Mouse (Mus musculus) heart, embryonic 15.5 days (tissue): Measurements from ENCODE around the gene Cul3. TPM values are rescaled to one million over a fixed set of nuclear protein-coding genes. Genes with fewer than 3 reads are reported as not detected.

Experiments used
- ATAC-seq: fragments of 200-750 bp; cut with Nextera tagmentation; replicated peaks from 2 replicates; pipeline ENCODE4 v1.8.0; 2017; ENCODE audit warnings: low read depth, moderate TSS enrichment; ENCODE audit not compliant: insufficient number of reproducible peaks, insufficient read depth, low FRiP score
- H3K27ac ChIP-seq: fragments of 300-500 bp; sonication (generic); 2 replicates; pipeline ENCODE4 v1.5.1; 2015; ENCODE audit warnings: mild to moderate bottlenecking, inconsistent platforms
- H3K27me3 ChIP-seq: fragments of 300-500 bp; sonication (generic); 2 replicates; pipeline ENCODE4 v1.6.1; 2015; ENCODE audit warnings: inconsistent platforms
- H3K36me3 ChIP-seq: fragments of 300-500 bp; sonication (generic); 2 replicates; pipeline ENCODE4 v1.6.1; 2015; ENCODE audit warnings: mild to moderate bottlenecking, inconsistent platforms
- H3K4me1 ChIP-seq: fragments of 300-500 bp; sonication (generic); replicated peaks from 2 replicates; pipeline ENCODE4 v1.6.1; 2015; ENCODE audit warnings: inconsistent platforms
- H3K4me2 ChIP-seq: fragments of 300-500 bp; sonication (generic); 2 replicates; pipeline ENCODE4 v1.6.1; 2015; ENCODE audit warnings: inconsistent platforms, mild to moderate bottlenecking, moderate library complexity
- H3K4me3 ChIP-seq: fragments of 300-500 bp; sonication (generic); 2 replicates; pipeline ENCODE4 v1.5.1; 2015; ENCODE audit warnings: mild to moderate bottlenecking, inconsistent platforms
- H3K9ac ChIP-seq: fragments of 300-500 bp; sonication (generic); 2 replicates; pipeline ENCODE4 v1.6.1; 2015; ENCODE audit warnings: mild to moderate bottlenecking, inconsistent platforms
- H3K9me3 ChIP-seq: fragments of 300-500 bp; sonication (generic); replicated peaks from 2 replicates; pipeline ENCODE4 v1.6.1; 2016; ENCODE audit warnings: inconsistent platforms
- WGBS: fragments of 180-500 bp; shearing (Covaris S2); methylation state at CpG from one replicate; pipeline ENCODE4 v1.1.7; 2015; ENCODE audit warnings: mixed read lengths; 5-methylcytosine and 5-hydroxymethylcytosine counted together
- polyA plus RNA-seq: library from polyadenylated mRNA; unstranded; fragments of >200 nt; fragmentation: Nextera tagmentation; extraction: Ambion mirVana; gene quantifications from 2 replicates; pipeline ENCODE4 v1.2.1, GENCODE M21; 2015

Gene Cul3
- polyA plus RNA-seq, 1 experiment from 2014 or later = 21.3 TPM

DNA sequence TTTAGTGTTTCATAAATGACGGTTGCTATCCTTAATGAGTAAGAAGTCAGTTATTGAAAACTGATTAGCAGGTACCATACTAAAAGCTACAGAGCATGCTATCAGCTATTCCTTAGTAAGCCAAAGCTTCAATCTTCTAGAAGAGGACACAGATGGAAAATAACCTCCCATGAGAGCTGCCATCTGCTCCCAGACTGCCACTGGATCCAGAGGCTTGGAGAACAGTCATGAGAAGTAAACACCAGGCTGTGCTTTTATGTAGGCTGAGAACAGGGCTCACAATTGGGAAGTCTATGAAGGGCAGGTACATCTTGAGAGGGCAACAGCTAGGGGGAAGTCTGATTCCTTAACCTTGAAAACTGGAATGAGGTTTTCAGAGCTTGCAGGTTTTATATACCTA is 79.8 kb downstream of the Cul3 start:
- Histone ChIP-seq H3K4me3 (no peak overlapping the region), H3K27me3 (no peaks in the 10 kb centered on the region), H3K4me2 (no peak overlapping the region), H3K4me1 (peaks cover 2% of the 10 kb centered on the region; the same call in 1 of the 2 replicates), H3K27ac (no peak overlapping the region), H3K9ac (no peak overlapping the region), H3K9me3 (no peaks in the 10 kb centered on the region), H3K36me3 (no peaks in the 10 kb centered on the region; the same call in 1 of the 2 replicates)
- 80% methylated on average over 1 of the region's 1 CpGs for WGBS
- no peak for ATAC-seq

DNA sequence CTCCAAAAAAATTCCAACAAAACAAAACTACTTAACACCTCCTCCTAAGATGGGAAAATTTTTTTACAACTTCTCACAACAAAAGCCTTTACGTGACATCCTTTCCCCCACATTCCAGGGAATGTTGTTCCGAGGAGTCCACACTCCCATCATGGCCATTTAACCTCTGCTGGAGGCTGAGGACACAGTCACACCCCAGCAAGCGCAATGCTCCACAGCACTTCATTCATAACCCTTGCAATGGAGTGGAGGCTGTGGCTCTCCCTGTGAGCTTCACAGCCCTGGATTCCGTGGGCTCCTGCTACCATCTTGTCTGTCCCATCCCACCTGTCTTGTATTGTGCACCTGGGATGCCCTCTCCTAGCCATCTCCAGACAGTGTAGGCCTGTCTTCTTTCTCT is 81.6 kb downstream of the Cul3 start:
- H3K36me3 ChIP-seq = no peaks in the 10 kb centered on the region
- no peak overlapping the region for H3K4me2 ChIP-seq
- no peaks in the 10 kb centered on the region for H3K9me3 ChIP-seq
- peaks cover 2% of the 10 kb centered on the region; the same call in 1 of the 2 replicates for H3K4me1 ChIP-seq
- 62% methylated on average over 4 of the region's 4 CpGs for WGBS
- H3K27me3 ChIP-seq = no peaks in the 10 kb centered on the region
- H3K9ac ChIP-seq = no peak overlapping the region
- ATAC-seq = no peak
- no peak overlapping the region for H3K4me3 ChIP-seq
- no peak overlapping the region for H3K27ac ChIP-seq

DNA sequence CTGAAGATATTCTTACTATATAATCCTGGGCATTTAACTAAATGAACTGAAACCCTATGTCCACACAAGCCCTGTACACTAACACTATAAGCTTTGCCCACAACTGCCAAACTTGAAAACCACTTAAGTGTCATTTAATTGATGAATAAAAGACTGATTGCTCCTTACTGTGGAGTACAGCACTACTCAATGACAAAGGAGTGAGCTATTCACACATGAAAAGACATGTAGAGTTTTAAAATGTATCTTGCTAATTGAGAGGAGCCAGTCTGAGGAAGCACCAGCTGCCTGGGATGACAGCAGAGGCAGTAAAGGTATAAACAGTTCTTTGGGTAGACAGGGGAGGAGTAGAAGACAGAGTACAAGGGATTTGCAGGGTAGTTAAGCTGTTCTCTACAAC is 87.0 kb downstream of the Cul3 start:
- no peak for ATAC-seq
- Histone ChIP-seq H3K27ac (no peak overlapping the region), H3K4me2 (no peak overlapping the region), H3K36me3 (no peaks in the 10 kb centered on the region), H3K9me3 (no peaks in the 10 kb centered on the region), H3K4me1 (no peaks in the 10 kb centered on the region), H3K27me3 (no peaks in the 10 kb centered on the region), H3K9ac (no peak overlapping the region), H3K4me3 (no peak overlapping the region)

DNA sequence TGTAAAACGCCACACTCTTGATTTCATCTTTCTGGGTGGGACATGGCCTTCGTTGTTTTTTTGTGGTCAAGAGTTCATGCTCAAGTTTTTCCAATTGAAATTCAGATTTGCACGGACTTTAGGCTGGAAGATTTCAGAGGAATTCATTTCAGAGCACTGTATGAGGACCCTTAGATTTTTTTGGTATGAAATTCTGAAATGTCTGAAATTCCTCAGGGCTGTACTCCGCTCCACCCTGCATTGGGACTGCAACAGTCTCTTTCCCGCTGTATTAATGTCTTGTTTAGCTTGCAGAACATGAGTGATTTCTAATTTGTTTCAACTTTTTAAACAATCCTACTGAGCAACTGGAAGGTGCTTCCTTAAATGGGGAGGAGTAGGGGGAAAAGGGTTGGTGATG is 90.0 kb downstream of the Cul3 start:
- no peak overlapping the region for H3K27ac ChIP-seq
- no peak overlapping the region for H3K4me3 ChIP-seq
- H3K9ac ChIP-seq = no peak overlapping the region
- H3K36me3 ChIP-seq = no peaks in the 10 kb centered on the region
- no peaks in the 10 kb centered on the region for H3K9me3 ChIP-seq
- H3K4me1 ChIP-seq = no peaks in the 10 kb centered on the region
- ATAC-seq = no peak
- H3K27me3 ChIP-seq = no peaks in the 10 kb centered on the region
- no peak overlapping the region for H3K4me2 ChIP-seq
- WGBS = 74% methylated on average over 5 of the region's 5 CpGs

DNA sequence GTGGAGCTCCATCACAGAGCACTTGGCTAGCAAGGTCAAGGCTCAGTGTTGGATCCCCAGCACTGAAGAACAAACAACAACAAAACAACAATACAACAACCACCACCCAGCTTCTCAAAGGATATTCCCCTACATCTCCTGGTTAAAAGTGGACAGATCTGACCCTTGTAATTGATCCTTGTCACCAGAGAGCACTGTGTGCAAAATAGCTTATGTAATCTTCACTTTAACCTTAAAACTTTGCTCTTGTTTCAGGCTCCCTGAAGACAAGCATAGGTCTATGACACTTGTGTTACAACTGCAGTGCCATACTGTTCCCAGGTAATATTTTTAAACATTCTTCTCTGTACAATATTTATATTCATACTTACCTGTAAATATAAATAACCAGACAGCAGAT is 93.1 kb downstream of the Cul3 start:
- Histone ChIP-seq H3K36me3 (no peaks in the 10 kb centered on the region), H3K4me2 (no peak overlapping the region), H3K4me1 (no peaks in the 10 kb centered on the region), H3K27me3 (no peaks in the 10 kb centered on the region), H3K9ac (no peak overlapping the region), H3K9me3 (no peaks in the 10 kb centered on the region), H3K27ac (no peak overlapping the region), H3K4me3 (no peak overlapping the region)
- no peak for ATAC-seq

DNA sequence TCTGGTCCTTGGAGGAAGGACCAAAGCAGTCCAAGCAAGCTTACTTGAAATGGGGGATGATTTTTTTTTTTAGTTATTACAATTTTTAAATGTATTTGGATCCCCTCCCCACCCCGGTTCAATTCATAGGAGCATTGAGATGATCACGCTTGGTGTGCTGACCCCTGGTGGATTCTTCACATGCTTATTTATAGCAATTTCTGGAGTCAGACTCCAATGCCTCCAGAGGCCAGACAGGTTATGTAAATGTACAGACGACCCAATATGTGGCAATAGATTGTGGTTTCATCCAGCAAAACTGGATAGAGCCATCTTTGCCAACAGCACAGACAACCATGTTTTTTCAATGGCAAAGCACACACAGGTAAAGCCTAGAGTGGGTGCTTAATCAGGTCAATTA is 96.2 kb downstream of the Cul3 start:
- no peak for ATAC-seq
- no peak overlapping the region for H3K27ac ChIP-seq
- 47% methylated on average over 3 of the region's 3 CpGs for WGBS

DNA sequence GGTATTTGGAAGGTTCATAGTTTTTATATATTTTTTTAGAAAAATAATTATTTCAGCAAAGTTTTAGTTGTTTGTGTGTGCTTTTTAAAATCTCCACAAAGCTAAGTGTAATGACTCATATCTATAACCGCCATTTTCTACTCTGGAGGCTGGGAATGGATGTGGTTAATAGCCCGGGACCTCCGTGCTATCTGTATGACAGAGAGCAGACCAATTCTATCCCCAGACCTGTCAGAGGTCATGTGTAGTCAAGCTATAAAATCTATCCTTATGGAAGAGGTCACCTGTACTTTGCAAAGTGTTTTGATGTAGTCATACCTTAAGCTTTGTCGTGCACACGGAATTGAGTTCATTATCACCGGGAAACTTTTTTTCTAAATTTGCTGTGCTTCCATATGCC is 98.7 kb downstream of the Cul3 start:
- H3K4me3 ChIP-seq = no peak overlapping the region
- no peaks in the 10 kb centered on the region for H3K36me3 ChIP-seq
- 93% methylated on average over 6 of the region's 6 CpGs for WGBS
- no peaks in the 10 kb centered on the region for H3K27me3 ChIP-seq
- H3K9ac ChIP-seq = no peak overlapping the region
- no peaks in the 10 kb centered on the region for H3K9me3 ChIP-seq
- no peak overlapping the region for H3K27ac ChIP-seq
- no peak for ATAC-seq
- no peaks in the 10 kb centered on the region for H3K4me1 ChIP-seq
- H3K4me2 ChIP-seq = no peak overlapping the region

More for the DNA sequence above, 96.2 kb downstream of the Cul3 start:
- Histone ChIP-seq H3K9me3 (no peaks in the 10 kb centered on the region), H3K4me2 (no peak overlapping the region), H3K9ac (no peak overlapping the region), H3K4me1 (no peaks in the 10 kb centered on the region), H3K4me3 (no peak overlapping the region), H3K27me3 (no peaks in the 10 kb centered on the region), H3K36me3 (no peaks in the 10 kb centered on the region)

DNA sequence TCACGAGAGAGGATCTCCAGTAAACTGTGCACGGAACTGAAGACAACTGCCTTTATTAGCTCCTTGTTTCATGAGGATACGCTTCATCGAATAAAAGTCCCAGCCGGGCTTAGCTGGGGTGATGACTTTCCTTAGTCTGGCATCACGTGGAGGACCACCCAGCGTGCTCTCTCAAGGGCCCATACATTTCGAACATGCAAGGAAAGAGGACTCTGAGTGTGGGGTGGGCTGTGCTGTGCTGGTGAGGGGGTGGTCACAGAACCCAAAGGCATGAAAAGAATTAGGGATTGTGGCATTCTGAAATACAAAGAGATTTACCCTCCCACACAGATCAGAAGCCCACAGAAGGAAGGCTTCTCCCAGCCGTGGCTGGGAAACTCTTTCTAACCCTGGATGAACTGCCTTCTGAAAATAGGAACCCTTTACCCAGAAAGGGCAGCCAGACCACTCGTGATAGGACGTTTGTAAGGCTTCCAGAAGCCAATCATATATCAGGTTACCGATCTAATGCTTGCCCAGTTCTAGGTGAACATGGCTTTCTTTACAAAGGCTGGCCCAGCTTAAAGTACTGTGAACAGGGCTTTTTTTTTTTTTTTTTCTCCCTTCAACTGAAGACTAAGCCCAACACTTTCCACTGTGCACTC is 100.1 kb downstream of the Cul3 start:
- no peak; the same call in 1 of the 2 replicates for ATAC-seq
- H3K4me1 ChIP-seq = no peaks in the 10 kb centered on the region
- H3K4me2 ChIP-seq = no peak overlapping the region
- H3K4me3 ChIP-seq = no peak overlapping the region
- H3K27me3 ChIP-seq = no peaks in the 10 kb centered on the region
- no peaks in the 10 kb centered on the region for H3K9me3 ChIP-seq
- 46% methylated on average over 12 of the region's 12 CpGs for WGBS
- no peaks in the 10 kb centered on the region for H3K36me3 ChIP-seq
- H3K27ac ChIP-seq = no peak overlapping the region
- no peak overlapping the region for H3K9ac ChIP-seq

DNA sequence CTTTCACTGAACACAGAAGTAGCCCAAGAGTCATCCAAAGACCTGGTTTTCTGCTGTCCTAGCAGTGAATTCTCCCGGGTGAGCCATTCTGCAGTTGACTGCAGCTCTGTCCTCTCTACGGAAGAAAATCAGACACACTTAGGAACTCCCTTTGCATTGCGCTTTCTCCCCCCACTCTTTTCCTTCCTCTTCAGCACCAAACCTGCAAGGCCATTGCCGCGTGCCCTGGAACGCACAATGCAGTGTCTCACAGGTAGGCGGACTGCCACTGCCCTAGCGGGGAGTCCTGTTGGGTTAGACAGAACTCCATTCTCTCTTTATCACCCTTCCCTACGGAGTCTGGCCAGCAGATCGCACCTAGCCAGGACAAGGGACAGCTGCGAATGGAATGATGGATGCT is 100.8 kb downstream of the Cul3 start:
- H3K4me3 ChIP-seq = no peak overlapping the region
- no peaks in the 10 kb centered on the region for H3K27me3 ChIP-seq
- H3K9me3 ChIP-seq = no peaks in the 10 kb centered on the region
- no peak overlapping the region for H3K27ac ChIP-seq
- no peak for ATAC-seq
- no peak overlapping the region for H3K4me2 ChIP-seq
- no peaks in the 10 kb centered on the region for H3K4me1 ChIP-seq
- WGBS = 55% methylated on average over 11 of the region's 11 CpGs
- no peak overlapping the region for H3K9ac ChIP-seq
- H3K36me3 ChIP-seq = no peaks in the 10 kb centered on the region

DNA sequence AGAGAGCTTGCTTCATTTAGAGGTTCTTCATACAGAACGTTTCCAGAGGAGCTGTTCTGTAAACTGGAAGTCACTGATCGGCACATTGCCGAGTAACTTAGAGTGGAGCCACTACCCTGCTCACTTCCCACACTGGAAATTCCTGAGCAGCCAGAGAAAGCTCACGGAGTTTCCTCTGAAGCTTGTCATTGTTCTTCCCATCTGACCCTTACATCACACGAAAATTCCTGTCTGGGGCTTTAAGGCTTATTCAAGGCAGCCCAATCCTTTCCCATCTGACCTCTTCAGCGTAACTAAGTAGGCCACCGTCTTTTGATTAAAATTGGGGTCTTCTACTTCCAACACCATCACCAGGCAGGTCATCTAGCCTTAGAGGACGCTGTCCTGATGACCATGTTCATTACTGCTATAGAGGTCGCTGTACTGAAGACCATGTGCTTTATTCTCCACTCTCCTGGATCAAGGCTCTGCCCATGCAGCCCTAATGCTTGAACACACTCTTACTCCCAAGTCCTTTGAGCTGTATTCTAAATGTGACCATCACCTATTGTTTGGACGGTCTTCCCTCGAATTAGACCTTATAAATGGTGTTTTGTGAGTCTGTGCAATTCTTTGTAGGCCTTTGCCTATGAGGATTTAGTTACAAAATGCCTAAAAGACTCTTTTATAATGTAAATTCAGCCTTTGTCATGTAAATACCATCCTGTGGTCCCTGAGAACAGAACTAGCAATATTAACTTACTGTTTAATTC is 103.2 kb downstream of the Cul3 start:
- Histone ChIP-seq H3K9me3 (no peaks in the 10 kb centered on the region), H3K9ac (no peak overlapping the region), H3K27me3 (no peaks in the 10 kb centered on the region), H3K4me3 (no peak overlapping the region), H3K27ac (no peak overlapping the region), H3K4me1 (no peaks in the 10 kb centered on the region), H3K4me2 (no peak overlapping the region), H3K36me3 (no peaks in the 10 kb centered on the region)
- 53% methylated on average over 11 of the region's 11 CpGs for WGBS
- ATAC-seq = no peak

DNA sequence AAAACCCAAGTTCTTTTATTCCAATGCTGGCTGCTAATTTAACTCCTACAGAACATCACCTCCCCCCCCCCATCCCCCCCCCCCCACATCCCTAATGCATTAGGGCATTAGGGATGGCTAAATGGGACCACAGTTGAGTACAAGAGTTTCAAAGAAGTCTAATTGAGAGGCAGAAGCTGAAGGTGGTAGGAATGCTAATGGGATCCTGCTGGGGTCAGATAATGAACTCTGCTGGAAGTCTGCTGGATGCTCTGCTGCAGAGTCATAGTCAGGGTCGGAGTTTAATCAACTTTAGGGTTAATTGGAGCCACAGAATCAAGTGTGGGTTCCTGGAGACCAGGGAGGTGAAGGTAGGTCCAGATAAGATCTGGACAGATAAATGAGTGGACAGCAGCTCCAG is 104.2 kb downstream of the Cul3 start:
- 11% methylated on average over 1 of the region's 1 CpGs for WGBS
- ATAC-seq = no peak
- H3K36me3 ChIP-seq = no peaks in the 10 kb centered on the region

DNA sequence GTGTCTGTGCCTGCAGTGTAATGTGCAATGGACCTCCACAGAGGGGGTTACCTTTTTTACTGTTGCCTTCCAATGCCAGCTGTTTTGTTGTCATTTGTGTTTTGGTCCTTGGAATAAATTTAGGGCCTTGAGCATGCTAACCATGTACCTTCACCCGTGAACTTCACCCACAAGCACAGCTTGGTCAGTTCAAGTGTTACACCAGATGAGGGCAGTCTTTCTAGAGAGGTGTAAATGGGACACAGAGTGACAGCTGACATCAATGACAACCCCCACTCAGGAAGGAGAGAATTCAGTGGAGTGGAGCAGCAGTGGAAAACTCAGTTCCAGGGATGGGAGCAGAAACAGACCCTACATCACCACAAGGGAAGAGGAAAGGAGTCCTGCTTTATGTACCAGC is 109.7 kb downstream of the Cul3 start:
- H3K4me1 ChIP-seq = no peaks in the 10 kb centered on the region; the same call in 1 of the 2 replicates
- ATAC-seq = no peak
- H3K27ac ChIP-seq = no peak overlapping the region
- no peaks in the 10 kb centered on the region for H3K36me3 ChIP-seq
- no peaks in the 10 kb centered on the region for H3K27me3 ChIP-seq
- no peak overlapping the region for H3K4me3 ChIP-seq
- no peaks in the 10 kb centered on the region for H3K9me3 ChIP-seq
- no peak overlapping the region for H3K4me2 ChIP-seq
- no peak overlapping the region for H3K9ac ChIP-seq
- WGBS = 67% methylated on average over 1 of the region's 1 CpGs

More for the DNA sequence above, 104.2 kb downstream of the Cul3 start:
- Histone ChIP-seq H3K4me3 (no peak overlapping the region), H3K4me1 (no peaks in the 10 kb centered on the region), H3K9me3 (no peaks in the 10 kb centered on the region), H3K27ac (no peak overlapping the region), H3K27me3 (no peaks in the 10 kb centered on the region), H3K4me2 (no peak overlapping the region), H3K9ac (no peak overlapping the region)
